Mouse (Mus musculus) heart, postnatal 36 days (tissue): ENCODE data around the gene Chd3. TPM values are rescaled to one million over a fixed set of nuclear protein-coding genes. Genes with fewer than 3 reads are reported as not detected.

Experiments
- DNase-seq, 2 experiments: peaks; one replicate each; pipeline ENCODE4 v3.0.0; 2021 to 2022
- intact Hi-C: fragments of 180-260 bp; cut with DNase I; formaldehyde crosslinking; loops from one replicate; pipeline ENCODE4 v1.15.1; 2025
- total RNA-seq, 2 experiments: library from RNA; stranded (reverse); gene quantifications; 2 replicates each; pipeline ENCODE4 v1.2.3; 2021

Chd3 gene
- total RNA-seq, 2 experiments from 2014 or later = 21.8 to 22.8 TPM

DNA sequence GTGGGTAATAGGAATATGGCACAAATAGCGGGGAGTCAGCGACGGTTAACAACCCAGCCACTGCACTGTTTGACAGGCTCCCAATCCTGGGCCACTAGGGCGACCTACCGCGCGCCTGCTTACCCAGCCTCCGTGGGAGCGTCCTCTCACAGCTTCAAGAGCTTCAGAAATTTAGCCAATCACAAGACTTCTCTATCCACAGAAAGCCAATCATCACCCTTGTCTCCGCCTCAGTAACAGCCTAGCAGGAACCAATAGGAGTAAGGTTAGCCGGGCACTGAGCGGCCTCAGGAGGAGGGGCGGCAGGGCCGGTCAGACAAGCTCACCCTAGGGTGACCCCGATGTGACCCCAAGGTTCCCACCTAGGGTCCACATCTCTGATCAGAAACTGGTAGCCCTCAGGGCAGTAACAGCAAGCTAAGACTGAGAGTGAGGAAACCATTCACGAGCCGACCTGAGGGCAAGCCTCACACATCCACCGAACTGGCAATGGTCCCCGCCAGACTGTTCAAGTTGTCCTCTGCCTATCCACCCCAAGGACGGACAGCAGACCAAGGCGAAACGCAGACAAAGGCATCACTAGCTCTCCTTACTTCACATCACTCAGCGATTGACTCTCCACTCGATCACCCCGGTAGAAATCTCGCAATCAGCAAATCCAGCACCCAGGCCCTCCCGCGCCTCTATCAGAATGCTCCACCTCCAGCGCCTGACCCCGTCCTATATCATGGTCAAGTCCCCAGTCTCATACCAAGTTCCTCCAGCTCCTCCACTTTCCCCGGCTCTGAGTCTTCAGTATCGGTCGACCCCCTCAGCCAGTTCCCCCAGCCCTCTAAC lies 39.6 kb upstream of the Chd3 start:
- intact Hi-C loops = loop anchor here (1.0 kb wide), 1 partner anchor 10 kb away; no protein-coding TSS in a partner anchor

DNA sequence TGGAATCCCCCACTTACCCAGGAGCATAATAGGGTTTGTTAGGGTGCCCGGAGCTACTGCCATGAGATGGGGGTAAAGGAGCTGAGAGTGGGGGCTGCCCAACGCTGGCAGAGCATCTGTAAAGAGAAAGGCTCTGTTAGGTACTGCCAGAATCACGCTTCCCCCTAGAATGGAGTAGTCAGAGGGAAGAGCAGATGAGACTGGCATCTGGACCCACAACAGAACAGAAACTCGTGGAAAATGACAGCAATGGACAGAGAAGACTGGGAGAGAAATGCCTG lies 38.5 kb upstream of the Chd3 start:
- no peak for DNase-seq
- intact Hi-C loops = no loop called here

More for the DNA sequence above, 39.6 kb upstream of the Chd3 start:
- peak; percentile 77 to 85 for DNase-seq

DNA sequence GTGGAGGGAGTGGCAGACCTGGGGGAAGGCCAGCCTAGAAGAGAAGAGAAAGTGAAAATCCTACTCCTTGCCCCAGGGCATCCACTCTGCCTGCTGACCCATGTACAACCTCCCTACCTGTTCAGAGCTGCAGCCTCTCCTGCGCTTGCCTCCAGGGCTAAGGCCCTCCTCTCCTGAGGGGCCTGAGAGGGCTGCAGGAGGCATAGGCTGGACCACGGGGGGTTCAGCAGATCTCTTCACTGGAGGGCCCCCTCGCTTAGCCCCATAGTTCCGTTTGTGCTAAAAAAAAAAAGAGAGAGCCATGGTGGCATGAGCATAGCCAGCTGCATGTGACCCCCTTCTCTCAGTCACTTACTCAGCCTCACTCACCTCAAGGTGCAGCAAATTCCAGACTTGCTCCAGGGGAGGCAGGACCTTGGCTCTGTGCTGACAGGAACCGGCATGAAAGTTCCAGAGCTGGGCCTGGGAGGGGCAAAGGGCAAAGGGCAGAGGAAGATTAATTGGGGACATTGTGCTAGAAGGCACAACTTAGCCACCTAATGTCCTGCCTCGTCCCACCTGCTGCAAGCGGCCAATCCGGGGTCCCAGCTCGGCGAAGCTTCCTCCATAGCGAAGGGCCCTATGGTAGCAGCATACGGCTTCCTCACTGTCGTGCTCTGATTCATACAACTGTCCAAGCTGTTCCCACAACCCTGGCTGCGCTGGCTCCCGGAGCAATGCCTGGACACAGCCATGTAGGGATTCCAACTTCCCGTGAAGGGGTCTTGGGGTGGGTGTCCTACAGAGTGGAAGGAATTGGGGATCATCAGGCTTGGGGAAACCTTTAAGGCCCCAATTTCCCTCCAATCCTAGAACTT lies 37.9 kb upstream of the Chd3 start:
- intact Hi-C loops = no loop called here

DNA sequence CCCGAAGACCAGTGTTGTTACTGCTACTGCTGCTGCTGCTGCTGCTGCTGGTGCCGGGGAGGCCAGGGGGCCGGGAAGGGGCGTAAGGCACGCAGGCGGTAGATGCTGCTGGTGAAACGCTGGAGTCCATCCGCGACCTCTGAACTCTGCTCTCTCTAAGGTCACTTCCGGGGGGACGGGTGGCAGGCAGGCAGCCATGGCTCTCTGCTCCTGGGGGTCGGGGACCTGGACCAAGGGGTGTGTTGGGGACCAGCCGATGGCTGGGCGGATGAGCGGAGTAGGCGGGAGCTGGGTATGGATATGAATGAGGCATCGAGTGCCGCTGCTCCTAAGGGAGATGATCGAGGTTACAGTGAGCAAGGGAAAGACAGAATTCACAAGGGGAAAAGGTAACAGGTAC lies 37.1 kb upstream of the Chd3 start:
- intact Hi-C loops = no loop called here
- DNase-seq = no peak

More for the DNA sequence above, 37.9 kb upstream of the Chd3 start:
- no peak for DNase-seq

GRCm38 (mm10) chr11:69405397-69406200 lies 36.4 kb upstream of the Chd3 start:
- intact Hi-C loops = no loop called here
- no peak for DNase-seq

- intact Hi-C loops = no loop called here
- no peak for DNase-seq
These were observed 35.6 kb upstream of the Chd3 start for GRCm38 (mm10) chr11:69404595-69405396.

DNA sequence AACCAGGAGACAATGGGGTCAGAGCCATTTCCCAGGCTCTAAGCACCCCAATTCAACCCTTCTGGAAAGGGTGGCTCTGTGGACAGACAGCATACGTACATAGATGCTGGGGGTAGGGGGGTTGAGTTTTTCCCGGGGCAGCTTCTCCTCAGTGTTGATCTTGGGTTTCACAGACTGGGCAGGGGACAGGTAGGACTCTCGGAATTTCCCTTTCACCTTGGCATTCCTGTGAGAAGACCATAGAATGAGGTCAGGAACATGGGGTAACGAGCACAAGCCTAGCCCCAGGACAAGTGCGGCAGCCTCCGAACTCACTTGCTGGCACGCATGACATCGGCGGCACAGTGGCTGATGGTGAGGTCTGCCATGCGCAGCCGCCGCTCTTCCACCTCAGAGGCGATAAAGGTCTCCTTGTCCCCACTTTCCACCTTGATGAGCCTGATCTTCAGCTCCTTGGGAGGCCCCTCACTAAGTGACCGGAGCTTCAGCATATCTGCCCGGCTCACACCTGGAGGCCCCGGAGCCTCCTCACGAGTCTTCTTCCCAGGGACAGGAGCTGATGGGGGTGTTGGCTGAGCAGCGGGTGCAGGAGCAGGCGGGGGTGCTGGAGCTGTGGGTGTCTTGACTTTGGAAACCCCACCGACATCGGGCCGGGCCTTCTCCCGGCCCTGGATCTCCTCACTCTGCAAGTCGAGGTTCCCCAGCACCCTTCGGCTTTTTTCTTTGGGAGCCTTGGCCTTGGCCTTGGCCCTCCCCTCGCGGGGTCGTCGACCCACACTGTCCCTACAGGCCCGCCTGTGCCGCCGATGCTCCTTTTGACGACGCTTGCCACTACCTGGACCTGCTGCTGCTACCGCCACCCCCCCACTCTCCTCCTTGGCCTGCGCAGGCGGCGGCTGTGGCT lies 34.7 kb upstream of the Chd3 start:
- no peak for DNase-seq
- intact Hi-C loops = no loop called here

DNA sequence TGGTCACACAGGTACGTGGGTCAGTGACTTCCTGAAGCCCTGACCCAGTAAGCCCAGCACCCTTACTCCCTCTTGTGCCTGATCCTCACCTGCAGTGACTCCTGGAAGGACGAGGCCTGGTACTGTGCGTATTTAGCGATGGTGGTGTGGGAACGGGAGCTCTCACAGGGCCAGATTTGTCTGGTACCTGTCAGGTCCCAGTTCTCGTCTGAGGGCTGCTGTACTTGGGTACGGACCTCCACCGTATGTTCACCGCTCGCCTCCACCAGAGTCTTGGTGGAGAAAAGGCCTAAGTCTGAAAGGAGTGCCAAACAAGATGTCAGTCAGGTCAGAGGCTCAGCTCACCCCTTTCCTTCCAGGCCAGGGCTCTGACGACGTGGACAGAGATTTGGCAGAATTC lies 32.8 kb upstream of the Chd3 start:
- DNase-seq = no peak
- intact Hi-C loops = loop anchor here (1.0 to 2.0 kb wide), 4 partner anchors 17 to 112 kb away; no protein-coding TSS in a partner anchor

GRCm38 (mm10) chr11:69401210-69401637 lies 32.0 kb upstream of the Chd3 start:
- intact Hi-C loops = loop anchor here (1.0 to 2.0 kb wide), 4 partner anchors 18 to 113 kb away; no protein-coding TSS in a partner anchor
- peak; percentile 82 to 84 for DNase-seq

GRCm38 (mm10) chr11:69400083-69400850 lies 31.1 kb upstream of the Chd3 start:
- no peak for DNase-seq
- intact Hi-C loops = loop anchor here (2.0 kb wide), 2 partner anchors 19 to 105 kb away; no protein-coding TSS in a partner anchor

DNA sequence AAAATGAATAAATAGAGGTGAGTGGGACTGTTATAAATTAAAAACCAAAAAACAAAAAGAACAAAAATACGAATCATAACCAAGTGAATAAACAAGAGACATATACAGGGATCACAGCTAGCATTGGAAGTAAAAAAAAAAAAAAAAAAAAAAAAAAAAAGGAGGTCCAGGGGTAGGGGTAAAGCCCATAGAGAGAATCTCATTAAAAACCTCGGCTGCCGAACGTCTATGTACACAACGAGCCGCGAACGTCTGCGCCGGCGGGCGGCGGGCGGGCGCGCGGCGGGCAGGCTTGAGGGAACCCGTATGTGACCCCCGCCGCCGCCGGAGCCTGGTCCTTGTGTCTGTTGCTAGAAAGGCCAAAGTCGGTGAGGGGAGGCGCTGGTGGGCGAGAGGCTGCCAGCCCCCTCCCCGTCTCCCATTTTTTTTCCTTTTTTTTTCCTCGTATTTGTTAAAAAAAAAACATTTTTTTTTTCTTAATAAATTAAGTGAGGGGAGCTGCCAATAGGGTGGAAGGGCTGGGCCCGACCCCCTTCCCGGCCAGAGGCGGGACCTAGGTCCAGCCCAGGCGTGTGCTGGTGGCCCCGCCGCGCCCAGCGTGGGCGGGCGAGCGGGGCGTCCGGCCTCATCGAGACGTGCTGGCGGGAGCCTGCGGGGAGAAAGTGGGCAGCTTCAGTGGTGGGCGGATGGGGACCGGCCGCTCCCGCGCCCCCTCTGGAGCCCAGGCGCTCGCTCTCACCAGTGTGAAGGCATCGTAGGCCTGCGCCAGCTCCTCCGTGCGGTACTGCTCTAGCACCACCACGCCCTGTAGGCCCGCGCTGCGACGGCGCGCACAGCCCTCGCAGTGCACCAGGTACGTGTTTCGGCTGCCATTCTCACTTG lies 30.2 kb upstream of the Chd3 start:
- no peak for DNase-seq

GRCm38 (mm10) chr11:69398486-69399200 lies 29.4 kb upstream of the Chd3 start:
- DNase-seq = no peak
- intact Hi-C loops = loop anchor here (5.0 kb wide), 1 partner anchor 301 kb away; the partner anchor contains the start of gene Per1

More for the DNA sequence above, 30.2 kb upstream of the Chd3 start:
- intact Hi-C loops = loop anchor here (2.0 to 5.0 kb wide), 3 partner anchors 19 to 302 kb away; partner anchors contain the start of gene Per1

DNA sequence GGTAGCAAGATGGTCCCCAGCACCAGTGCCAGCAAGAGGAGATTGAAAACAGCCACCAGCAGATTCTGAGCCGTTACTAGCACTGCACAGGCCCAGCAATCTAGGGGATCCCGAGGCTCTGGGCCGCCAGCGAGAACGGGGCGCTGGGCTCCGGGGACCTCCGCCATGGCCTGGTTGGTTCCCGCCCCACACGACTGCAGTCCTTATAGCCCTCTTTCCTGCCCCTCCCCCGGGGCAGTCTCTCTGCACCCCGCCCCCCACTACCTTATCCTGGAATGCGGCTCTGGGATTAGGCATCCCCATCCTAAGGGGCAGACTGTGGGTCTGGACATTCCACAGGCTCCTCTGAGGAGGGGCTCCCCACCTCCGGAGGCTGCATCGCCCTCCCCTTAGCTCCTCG lies 28.9 kb upstream of the Chd3 start, which contains the start of gene Tmem88:
Gene Tmem88 (minus strand): TSS at position 176 of the 400 bp plus-strand sequence.
- peak; percentile 58 to 70 for DNase-seq
- intact Hi-C loops = loop anchor here (5.0 kb wide), 1 partner anchor 301 kb away; the partner anchor contains the start of gene Per1

GRCm38 (mm10) chr11:69397581-69398057 lies 28.4 kb upstream of the Chd3 start:
- no peak for DNase-seq
- intact Hi-C loops = loop anchor here (5.0 kb wide), 1 partner anchor 300 kb away; the partner anchor contains the start of gene Per1

GRCm38 (mm10) chr11:69396772-69397171 lies 27.6 kb upstream of the Chd3 start:
- intact Hi-C loops = loop anchor here (5.0 kb wide), 1 partner anchor 299 kb away; the partner anchor contains the start of gene Per1
- DNase-seq = peak; percentile 62 to 67
